Mouse (Mus musculus) CD4-positive helper T cell, adult 2 months (primary cell): ENCODE data around the gene Cd69.

Experiments used
- DNase-seq: peaks from one replicate; pipeline ENCODE4 v3.0.0-alpha.2; 2012; ENCODE audit warnings: low read depth, missing footprints, low spot score

Gene Cd69

GRCm38 (mm10) chr6:129275220-129275619, at the start of gene Cd69:
TSS of gene Cd69 (minus strand) at chr6:129275436.
- DNase-seq, result peak; percentile 93

GRCm38 (mm10) chr6:129319331-129319730, 44.1 kb upstream of the Cd69 start:
- DNase-seq, result no peak

GRCm38 (mm10) chr6:129318395-129318794, 43.2 kb upstream of the Cd69 start:
- peak; percentile 54 for DNase-seq

- no peak for DNase-seq
Measured at GRCm38 (mm10) chr6:129316463-129316862, 41.2 kb upstream of the Cd69 start.

- DNase-seq, result no peak
Measured at GRCm38 (mm10) chr6:129315698-129316097, 40.5 kb upstream of the Cd69 start.

GRCm38 (mm10) chr6:129314655-129315168, 39.5 kb upstream of the Cd69 start:
- no peak for DNase-seq

- DNase-seq, result no peak
Measured at GRCm38 (mm10) chr6:129312499-129312898, 37.3 kb upstream of the Cd69 start.

- DNase-seq, result peak; percentile 64
Measured at GRCm38 (mm10) chr6:129304180-129304579, 28.9 kb upstream of the Cd69 start.

- DNase-seq, result no peak
Measured at GRCm38 (mm10) chr6:129288708-129289107, 13.5 kb upstream of the Cd69 start.

GRCm38 (mm10) chr6:129284384-129285104, 9.3 kb upstream of the Cd69 start:
- DNase-seq, result peak; percentile 97

GRCm38 (mm10) chr6:129283271-129283670, 8.0 kb upstream of the Cd69 start:
- peak; percentile 59 for DNase-seq

- no peak for DNase-seq
Measured at GRCm38 (mm10) chr6:129276483-129276882, 1.2 kb upstream of the Cd69 start.

- peak; percentile 77 for DNase-seq
Measured at GRCm38 (mm10) chr6:129275624-129276203, 478 bp upstream of the Cd69 start.

- peak; percentile 50 for DNase-seq
Measured at GRCm38 (mm10) chr6:129274476-129274875, 760 bp downstream of the Cd69 start.

- peak; percentile 91 for DNase-seq
Measured at GRCm38 (mm10) chr6:129273662-129274061, 1.6 kb downstream of the Cd69 start.

GRCm38 (mm10) chr6:129266438-129267022, 8.7 kb downstream of the Cd69 start:
- DNase-seq, result no peak

GRCm38 (mm10) chr6:129265821-129266220, 9.4 kb downstream of the Cd69 start:
- DNase-seq, result no peak

GRCm38 (mm10) chr6:129260940-129261339, 14.3 kb downstream of the Cd69 start:
- DNase-seq, result no peak

GRCm38 (mm10) chr6:129260034-129260433, 15.2 kb downstream of the Cd69 start:
- peak; percentile 60 for DNase-seq

- DNase-seq, result peak; percentile 69
Measured at GRCm38 (mm10) chr6:129256018-129256417, 19.2 kb downstream of the Cd69 start.

GRCm38 (mm10) chr6:129254949-129255602, 20.2 kb downstream of the Cd69 start:
- peak; percentile 82 for DNase-seq

GRCm38 (mm10) chr6:129254314-129254713, 20.9 kb downstream of the Cd69 start:
- DNase-seq, result no peak
